Mouse (Mus musculus) cerebellum, postnatal 14 days (tissue): ENCODE results near the gene Krtap17-1.

Experiments
- DNase-seq, 2 experiments: peaks; one replicate each; pipeline ENCODE4 v3.0.0; 2021; ENCODE audit warnings: mixed read lengths in 2 of 2

Gene Krtap17-1

GRCm38 (mm10) chr11:99964213-99964612 is 29.6 kb downstream of the Krtap17-1 start:
- DNase-seq, result peak in 1 of 2 experiments; percentile 28

DNA sequence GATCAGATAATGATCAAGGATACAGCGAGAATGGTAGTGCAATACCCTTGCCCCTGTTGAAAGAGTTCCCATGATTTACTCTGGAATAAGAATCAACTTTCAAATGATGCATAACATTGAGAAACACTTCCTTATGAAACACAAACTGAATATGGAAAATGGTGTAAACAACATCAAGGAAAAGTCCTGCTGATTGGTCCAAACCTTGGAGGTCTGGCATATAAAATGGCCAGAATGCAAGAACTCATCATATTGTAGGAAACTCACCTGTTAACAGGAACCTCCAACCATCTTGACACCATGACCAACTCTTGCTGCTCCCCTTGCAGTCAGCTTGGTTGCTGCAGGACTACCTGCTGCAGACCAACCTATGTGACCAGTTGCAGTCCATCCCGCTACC is 45.6 kb downstream of the Krtap17-1 start, which contains the start of gene Krtap9-5:
TSS of gene Krtap9-5 (plus strand) at position 301 of the 400 bp plus-strand sequence.
- no peak for DNase-seq
